Mouse (Mus musculus) effector memory CD4-positive, alpha-beta T cell, adult 7 months (primary cell): ENCODE results near the gene Akirin1. TPM values are rescaled to one million over a fixed set of nuclear protein-coding genes. Genes with fewer than 3 reads are reported as not detected.

ENCODE experiments used
- polyA plus RNA-seq: library from polyadenylated mRNA; unstranded; fragments of 100-300 nt; shearing (Covaris generic); gene quantifications from one replicate; pipeline ENCODE4 v1.2.1, GENCODE M21; 2017

Gene Akirin1
- 113 TPM for polyA plus RNA-seq

GRCm38 (mm10) chr4:123750152-123750651 is at the start of gene Akirin1:
Gene Akirin1 (minus strand): TSS chr4:123750345.

GRCm38 (mm10) chr4:123787191-123787985 is 37.2 kb upstream of the Akirin1 start, which contains the start of gene Rhbdl2:
Gene Rhbdl2 (plus strand): TSS chr4:123787874.

GRCm38 (mm10) chr4:123717574-123718433 is 32.3 kb downstream of the Akirin1 start, which contains the start of gene Ndufs5:
Gene Ndufs5 (minus strand): TSS chr4:123718202.

Other genes starting within 250 kb of the Akirin1 start
- gene Macf1, start 66.0 kb downstream of the Akirin1 start, polyA plus RNA-seq, result 112 TPM
- 58.4 TPM for gene Ndufs5, start 32.1 kb downstream of the Akirin1 start, polyA plus RNA-seq
- gene Rhbdl2, start 37.5 kb upstream of the Akirin1 start, polyA plus RNA-seq, result 0.71 TPM
- 0.34 TPM for gene 4933427I04Rik, start 109.3 kb upstream of the Akirin1 start, polyA plus RNA-seq
- 13.6 TPM for gene Mycbp, start 154.5 kb upstream of the Akirin1 start, polyA plus RNA-seq
- 52.9 TPM for gene Rragc, start 167.1 kb upstream of the Akirin1 start, polyA plus RNA-seq
- gene 4930535I16Rik, start 167.7 kb upstream of the Akirin1 start, polyA plus RNA-seq, result not detected